ENCODE assay signal across 8 mouse cellular contexts in the genomic region with DNA sequence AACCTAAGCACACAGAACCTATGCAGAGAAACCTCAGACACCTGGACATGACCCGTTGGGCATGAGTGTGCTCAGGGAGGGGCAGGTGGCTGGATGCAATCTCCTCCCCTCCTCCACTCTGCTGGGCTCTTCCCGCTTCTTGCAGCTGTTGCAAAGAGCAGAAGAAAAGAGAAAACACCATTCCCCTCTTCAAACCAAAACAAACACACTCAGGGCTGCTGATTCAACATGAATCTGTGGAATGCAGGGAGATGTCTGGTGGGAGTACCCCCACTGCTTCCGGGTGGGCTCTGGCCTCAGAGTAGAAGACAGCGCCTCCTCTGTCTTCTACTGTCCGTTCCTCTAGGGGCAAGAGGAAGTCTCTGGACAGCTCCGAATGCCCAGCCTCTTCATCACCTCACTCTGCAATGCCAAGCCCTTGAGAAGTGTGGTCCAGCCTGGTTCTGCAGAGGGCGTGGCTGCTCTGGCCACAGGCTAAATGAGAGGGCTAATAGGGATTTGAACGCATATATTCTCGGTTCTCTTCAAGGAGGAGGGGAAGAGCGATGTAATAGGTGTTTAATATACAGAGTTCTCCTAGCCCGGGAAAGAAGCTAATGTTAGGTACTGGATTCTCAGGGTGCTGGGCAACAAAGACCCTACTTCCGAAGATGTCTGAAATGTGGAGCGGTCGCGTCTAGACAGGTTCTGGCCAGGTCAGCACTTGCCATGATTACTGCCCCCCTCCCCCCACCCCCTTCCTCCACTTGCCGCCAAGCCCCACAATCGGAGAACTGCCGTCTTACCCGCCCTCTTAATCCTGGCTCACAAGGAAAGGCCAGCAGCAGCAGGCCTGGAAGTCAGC. TPM values are rescaled to one million over a fixed set of nuclear protein-coding genes. Genes with fewer than 3 reads are reported as not detected.
DNase-seq lines count a peak whose midpoint lies in the region; ATAC-seq and TF ChIP-seq lines count a peak whose summit lies in the region.

No protein-coding gene starts in this region.

- TF ChIP-seq CTCF in embryonic fibroblast, embryonic 13.5 days (IDR thresholded peaks at IDR 0.05; ENCODE audit: borderline replicate concordance, insufficient read depth, low read length) = no peak

- no peak overlapping the region for H3K27ac ChIP-seq in embryonic fibroblast, embryonic 13.5 days (ENCODE audit: insufficient read depth, low read length)
- H3K27ac ChIP-seq in limb, embryonic 12.5 days = no peak overlapping the region

- peaks cover 83% of the 10 kb centered on the region for H3K27me3 ChIP-seq in limb, embryonic 12.5 days

- no peaks in the 10 kb centered on the region for H3K36me3 ChIP-seq in limb, embryonic 12.5 days

- H3K9me3 ChIP-seq in limb, embryonic 12.5 days = no peaks in the 10 kb centered on the region

- DNase-seq in lung, adult 18-20 months = peak; percentile 61 to 67
- DNase-seq in lung, postnatal 14 days = no peak
- peak; percentile 8 for DNase-seq in naive thymus-derived CD4-positive, alpha-beta T cell, adult 2 months (ENCODE audit: low read depth)
- DNase-seq in layer of hippocampus, postnatal 25 days (ENCODE audit: extremely low spot score in 1 of 2, low spot score in 1 of 2) = no peak
- no peak for DNase-seq in testis, postnatal 14 days (ENCODE audit: low spot score)

- peak overlapping the region; percentile 96 for H3K4me2 ChIP-seq in limb, embryonic 12.5 days

- 6% methylated on average over 19 of the region's 19 CpGs for WGBS in limb, embryonic 12.5 days

- H3K4me1 ChIP-seq in embryonic fibroblast, embryonic 13.5 days (ENCODE audit: control insufficient read depth, insufficient read depth, low read length) = no peaks in the 10 kb centered on the region; the same call in 1 of the 2 replicates
- H3K4me1 ChIP-seq in limb, embryonic 12.5 days (replicated peaks) = peaks cover 21% of the 10 kb centered on the region

- ATAC-seq in limb, embryonic 12.5 days (ENCODE audit: insufficient number of reproducible peaks, insufficient read depth, low FRiP score, low TSS enrichment, low read depth) = no peak
- no peak for ATAC-seq in frontal cortex, adult (ENCODE audit: low TSS enrichment)

- H3K4me3 ChIP-seq in embryonic fibroblast, embryonic 13.5 days (ENCODE audit: insufficient read depth, low read length) = peak overlapping the region; percentile 71
- H3K4me3 ChIP-seq in limb, embryonic 12.5 days (replicated peaks) = peak overlapping the region; percentile 60

- no peak for TF ChIP-seq POLR2A in embryonic fibroblast, embryonic 13.5 days (IDR thresholded peaks at IDR 0.05; ENCODE audit: low read depth, low read length)

- H3K9ac ChIP-seq in limb, embryonic 12.5 days (replicated peaks) = peak overlapping the region; percentile 60

RNA-seq across cellular contexts. Expression of a gene that starts 1.2 kb away (rescaled TPM):
- polyA plus RNA-seq in embryonic fibroblast, embryonic 13.5 days (2011; ENCODE audit: insufficient read length, low read depth, missing spikeins) = 6.9 and 12.8 TPM in 2 replicates
- 7.7 and 7.9 TPM in 2 replicates for polyA plus RNA-seq in limb, embryonic 12.5 days (2016; fragmentation: Nextera tagmentation; extraction: Ambion mirVana)
- 10 to 100 TPM; 11.7 to 15.6 TPM for total RNA-seq in layer of hippocampus, postnatal 25 days (2021)

RNA-seq across cellular contexts. Expression of a gene that starts 34.3 kb away (rescaled TPM):
- 8.6 and 10.0 TPM in 2 replicates for polyA plus RNA-seq in embryonic fibroblast, embryonic 13.5 days (2011; ENCODE audit: insufficient read length, low read depth, missing spikeins)
- polyA plus RNA-seq in limb, embryonic 12.5 days (2016; fragmentation: Nextera tagmentation; extraction: Ambion mirVana) = 21.9 and 22.4 TPM in 2 replicates
- total RNA-seq in layer of hippocampus, postnatal 25 days (2021) = 100 to 1,000 TPM; 114 to 118 TPM

RNA-seq across cellular contexts. Expression of a gene that starts 44.5 kb away (rescaled TPM):
- 0.19 TPM in 1 of 2 replicates, not detected in the other for polyA plus RNA-seq in embryonic fibroblast, embryonic 13.5 days (2011; ENCODE audit: insufficient read length, low read depth, missing spikeins)
- 8.4 and 9.9 TPM in 2 replicates for polyA plus RNA-seq in limb, embryonic 12.5 days (2016; fragmentation: Nextera tagmentation; extraction: Ambion mirVana)
- total RNA-seq in layer of hippocampus, postnatal 25 days (2021) = not detected

Comparison
In these comparisons a context has a peak if more than half of its experiments do, and no peak if none do; other contexts are left out.
1. DNase-seq: peak in lung, adult 18-20 months (2 of 2) and naive thymus-derived CD4-positive, alpha-beta T cell, adult 2 months (single experiment); none in lung, postnatal 14 days (single experiment), layer of hippocampus, postnatal 25 days (0 of 2) and testis, postnatal 14 days (single experiment).